ENCODE assay signal across 8 mouse cellular contexts in genomic region chr16:20715976-20716840, GRCm38 (mm10). TPM values are rescaled to one million over a fixed set of nuclear protein-coding genes. Genes with fewer than 3 reads are reported as not detected.
DNase-seq lines count a peak whose midpoint lies in the region; ATAC-seq and TF ChIP-seq lines count a peak whose summit lies in the region.

No protein-coding gene starts in this region.

- peak; percentile 86 for ATAC-seq in embryonic facial prominence, embryonic 15.5 days (ENCODE audit: insufficient number of reproducible peaks, low FRiP score, low TSS enrichment, low read depth)
- peak; percentile 86 for ATAC-seq in kidney, embryonic 14.5 days (ENCODE audit: low FRiP score, low TSS enrichment)
- peak; percentile 66 for ATAC-seq in liver, embryonic 11.5 days (replicated peaks; ENCODE audit: low FRiP score)
- peak; percentile 86 for ATAC-seq in stomach, embryonic 14.5 days (ENCODE audit: insufficient number of reproducible peaks, insufficient read depth, low FRiP score, low read depth)

- TF ChIP-seq POLR2A in myocyte (IDR thresholded peaks at IDR 0.05; ENCODE audit: insufficient read length, low read depth), result peak; percentile 87

- H3K4me2 ChIP-seq in embryonic facial prominence, embryonic 15.5 days (replicated peaks), result peak overlapping the region; percentile 84
- peak overlapping the region; percentile 80 for H3K4me2 ChIP-seq in kidney, embryonic 14.5 days (replicated peaks; ENCODE audit: low read depth, low read length)
- peak overlapping the region; percentile 94 for H3K4me2 ChIP-seq in liver, embryonic 11.5 days
- H3K4me2 ChIP-seq in myocyte (ENCODE audit: low read depth), result peak overlapping the region; percentile 98
- peak overlapping the region; percentile 93 for H3K4me2 ChIP-seq in stomach, embryonic 14.5 days (replicated peaks; ENCODE audit: low read depth, low read length)

- WGBS in embryonic facial prominence, embryonic 15.5 days, result 1% methylated on average over 66 of the region's 68 CpGs
- WGBS in heart, embryonic 10.5 days, result under 1% methylated on average over 65 of the region's 68 CpGs
- WGBS in kidney, embryonic 14.5 days, result under 1% methylated on average over 65 of the region's 68 CpGs
- under 1% methylated on average over 67 of the region's 68 CpGs for WGBS in liver, embryonic 11.5 days
- under 1% methylated on average over 67 of the region's 68 CpGs for WGBS in stomach, embryonic 14.5 days

- peaks cover 38% of the 10 kb centered on the region for H3K4me1 ChIP-seq in embryonic facial prominence, embryonic 15.5 days
- H3K4me1 ChIP-seq in heart, embryonic 10.5 days, result peaks cover 49% of the 10 kb centered on the region
- H3K4me1 ChIP-seq in kidney, embryonic 14.5 days (ENCODE audit: control insufficient read depth, insufficient read depth, low read length), result peaks cover 13% of the 10 kb centered on the region; the same call in 1 of the 2 replicates
- H3K4me1 ChIP-seq in liver, embryonic 11.5 days (replicated peaks; ENCODE audit: control insufficient read depth, insufficient read depth, low read length), result peaks cover 39% of the 10 kb centered on the region
- peaks cover 24% of the 10 kb centered on the region; the same call in 1 of the 2 replicates for H3K4me1 ChIP-seq in stomach, embryonic 14.5 days (ENCODE audit: control insufficient read depth, insufficient read depth, low read length)

- H3K4me3 ChIP-seq in embryonic facial prominence, embryonic 15.5 days (replicated peaks), result peak overlapping the region; percentile 72
- H3K4me3 ChIP-seq in heart, embryonic 10.5 days, result peak overlapping the region; percentile 66
- peak overlapping the region; percentile 61 for H3K4me3 ChIP-seq in kidney, embryonic 14.5 days (ENCODE audit: low read length)
- H3K4me3 ChIP-seq in liver, embryonic 11.5 days (ENCODE audit: low read depth, low read length), result peak overlapping the region; percentile 74
- H3K4me3 ChIP-seq in myocyte, result peak overlapping the region; percentile 61
- H3K4me3 ChIP-seq in stomach, embryonic 14.5 days (ENCODE audit: low read depth, low read length), result peak overlapping the region; percentile 58

- H3K27me3 ChIP-seq in embryonic facial prominence, embryonic 15.5 days, result no peaks in the 10 kb centered on the region
- H3K27me3 ChIP-seq in heart, embryonic 10.5 days (ENCODE audit: insufficient read depth, poor library complexity, severe bottlenecking), result peaks cover 5% of the 10 kb centered on the region; the same call in 1 of the 2 replicates
- H3K27me3 ChIP-seq in kidney, embryonic 14.5 days (ENCODE audit: control insufficient read depth, insufficient read depth, low read length), result no peaks in the 10 kb centered on the region
- no peaks in the 10 kb centered on the region for H3K27me3 ChIP-seq in liver, embryonic 11.5 days (replicated peaks; ENCODE audit: control insufficient read depth, insufficient read depth, low read length)
- no peaks in the 10 kb centered on the region for H3K27me3 ChIP-seq in myocyte (ENCODE audit: control insufficient read depth, insufficient read depth, insufficient read length)
- no peaks in the 10 kb centered on the region for H3K27me3 ChIP-seq in stomach, embryonic 14.5 days (ENCODE audit: control insufficient read depth, insufficient read depth, low read length)

- peak overlapping the region; percentile 98 for H3K27ac ChIP-seq in embryonic facial prominence, embryonic 15.5 days (replicated peaks)
- H3K27ac ChIP-seq in heart, embryonic 10.5 days, result peak overlapping the region; percentile 91
- peak overlapping the region; percentile 97 for H3K27ac ChIP-seq in kidney, embryonic 14.5 days (ENCODE audit: low read depth, low read length)
- H3K27ac ChIP-seq in liver, embryonic 11.5 days (ENCODE audit: low read depth, low read length), result peak overlapping the region; percentile 83
- peak overlapping the region; percentile 96 for H3K27ac ChIP-seq in stomach, embryonic 14.5 days (ENCODE audit: low read length)

- peak; percentile 51 to 56 for DNase-seq in B cell, adult 2 months
- peak; percentile 91 to 94 for DNase-seq in adrenal gland, postnatal 36 days
- peak; percentile 93 for DNase-seq in heart, embryonic 10.5 days (ENCODE audit: low spot score)
- peak; percentile 83 for DNase-seq in liver, embryonic 11.5 days (ENCODE audit: low spot score)

- H3K9me3 ChIP-seq in embryonic facial prominence, embryonic 15.5 days (replicated peaks), result no peaks in the 10 kb centered on the region
- no peaks in the 10 kb centered on the region for H3K9me3 ChIP-seq in heart, embryonic 10.5 days
- no peaks in the 10 kb centered on the region for H3K9me3 ChIP-seq in kidney, embryonic 14.5 days (ENCODE audit: control insufficient read depth, low read length)
- H3K9me3 ChIP-seq in liver, embryonic 11.5 days (ENCODE audit: control insufficient read depth, low read length), result no peaks in the 10 kb centered on the region
- no peaks in the 10 kb centered on the region for H3K9me3 ChIP-seq in stomach, embryonic 14.5 days (ENCODE audit: control insufficient read depth, low read depth, low read length)

- peak overlapping the region; percentile 73 for H3K9ac ChIP-seq in embryonic facial prominence, embryonic 15.5 days
- peak overlapping the region; percentile 68 for H3K9ac ChIP-seq in kidney, embryonic 14.5 days (ENCODE audit: low read depth, low read length)
- peak overlapping the region; percentile 82 for H3K9ac ChIP-seq in liver, embryonic 11.5 days (ENCODE audit: low read depth, low read length)
- peak overlapping the region; percentile 56 for H3K9ac ChIP-seq in stomach, embryonic 14.5 days (replicated peaks; ENCODE audit: low read depth, low read length)

- H3K36me3 ChIP-seq in embryonic facial prominence, embryonic 15.5 days, result peaks cover 23% of the 10 kb centered on the region
- peaks cover 26% of the 10 kb centered on the region for H3K36me3 ChIP-seq in heart, embryonic 10.5 days
- H3K36me3 ChIP-seq in kidney, embryonic 14.5 days (ENCODE audit: control insufficient read depth, insufficient read depth, low read length), result peaks cover 20% of the 10 kb centered on the region; the same call in 1 of the 2 replicates
- H3K36me3 ChIP-seq in liver, embryonic 11.5 days (ENCODE audit: control insufficient read depth, insufficient read depth, low read length), result peaks cover 3% of the 10 kb centered on the region; the same call in 1 of the 2 replicates
- H3K36me3 ChIP-seq in myocyte (ENCODE audit: control insufficient read depth, insufficient read depth), result peaks cover 12% of the 10 kb centered on the region
- no peaks in the 10 kb centered on the region for H3K36me3 ChIP-seq in stomach, embryonic 14.5 days (ENCODE audit: control insufficient read depth, insufficient read depth, low read length)

- H3K79me2 ChIP-seq in myocyte (ENCODE audit: control insufficient read depth, insufficient read depth), result peaks cover 3% of the 10 kb centered on the region

- peak overlapping the region; percentile 3 for H3ac ChIP-seq in myocyte (ENCODE audit: control insufficient read depth, insufficient read length)

RNA-seq across cellular contexts. Expression of gene Polr2h, which starts 1.3 kb away (rescaled TPM):
- 10 to 100 TPM; 37.0 to 56.4 TPM for total RNA-seq in adrenal gland, postnatal 36 days (2021)
- 90.0 and 100 TPM in 2 replicates for polyA plus RNA-seq in embryonic facial prominence, embryonic 15.5 days (2015; fragmentation: Nextera tagmentation; extraction: Ambion mirVana)
- polyA plus RNA-seq in heart, embryonic 10.5 days (2016; fragmentation: Nextera tagmentation; extraction: Ambion mirVana), result 68.8 and 103 TPM in 2 replicates
- 147 and 172 TPM in 2 replicates for polyA plus RNA-seq in kidney, embryonic 14.5 days (2014; fragmentation: Nextera tagmentation; extraction: Ambion mirVana)
- polyA plus RNA-seq in liver, embryonic 11.5 days (2014; fragmentation: Nextera tagmentation; extraction: Ambion mirVana), result 124 and 127 TPM in 2 replicates
- 60.5 TPM for polyA plus RNA-seq in myocyte (2012; fragmentation: generic; extraction: Trizol)
- polyA plus RNA-seq in stomach, embryonic 14.5 days (2014; fragmentation: Nextera tagmentation; extraction: Ambion mirVana), result 105 and 113 TPM in 2 replicates

RNA-seq across cellular contexts. Expression of gene Clcn2, which starts 1.3 kb away (rescaled TPM):
- 10 to 100 TPM; 19.3 to 66.2 TPM for total RNA-seq in adrenal gland, postnatal 36 days (2021)
- 15.6 and 16.0 TPM in 2 replicates for polyA plus RNA-seq in embryonic facial prominence, embryonic 15.5 days (2015; fragmentation: Nextera tagmentation; extraction: Ambion mirVana)
- polyA plus RNA-seq in heart, embryonic 10.5 days (2016; fragmentation: Nextera tagmentation; extraction: Ambion mirVana), result 4.7 and 10.3 TPM in 2 replicates
- polyA plus RNA-seq in kidney, embryonic 14.5 days (2014; fragmentation: Nextera tagmentation; extraction: Ambion mirVana), result 15.5 and 17.3 TPM in 2 replicates
- polyA plus RNA-seq in liver, embryonic 11.5 days (2014; fragmentation: Nextera tagmentation; extraction: Ambion mirVana), result 14.4 and 15.3 TPM in 2 replicates
- polyA plus RNA-seq in myocyte (2012; fragmentation: generic; extraction: Trizol), result 4.4 TPM
- 13.2 and 15.8 TPM in 2 replicates for polyA plus RNA-seq in stomach, embryonic 14.5 days (2014; fragmentation: Nextera tagmentation; extraction: Ambion mirVana)

RNA-seq across cellular contexts. Expression of gene Chrd, which starts 16.7 kb away (rescaled TPM):
- 10 to 100 TPM; 10.4 to 10.6 TPM for total RNA-seq in adrenal gland, postnatal 36 days (2021)
- 8.5 and 10.8 TPM in 2 replicates for polyA plus RNA-seq in embryonic facial prominence, embryonic 15.5 days (2015; fragmentation: Nextera tagmentation; extraction: Ambion mirVana)
- polyA plus RNA-seq in heart, embryonic 10.5 days (2016; fragmentation: Nextera tagmentation; extraction: Ambion mirVana), result 0.27 and 0.87 TPM in 2 replicates
- 3.9 and 4.6 TPM in 2 replicates for polyA plus RNA-seq in kidney, embryonic 14.5 days (2014; fragmentation: Nextera tagmentation; extraction: Ambion mirVana)
- 0.77 and 0.93 TPM in 2 replicates for polyA plus RNA-seq in liver, embryonic 11.5 days (2014; fragmentation: Nextera tagmentation; extraction: Ambion mirVana)
- 14.0 TPM for polyA plus RNA-seq in myocyte (2012; fragmentation: generic; extraction: Trizol)
- polyA plus RNA-seq in stomach, embryonic 14.5 days (2014; fragmentation: Nextera tagmentation; extraction: Ambion mirVana), result 4.5 and 5.4 TPM in 2 replicates

RNA-seq across cellular contexts. Expression of gene Thpo, which starts 18.1 kb away (rescaled TPM):
- 1 to 10 TPM; 1.3 to 1.5 TPM for total RNA-seq in adrenal gland, postnatal 36 days (2021)
- 1.3 and 1.6 TPM in 2 replicates for polyA plus RNA-seq in embryonic facial prominence, embryonic 15.5 days (2015; fragmentation: Nextera tagmentation; extraction: Ambion mirVana)
- polyA plus RNA-seq in heart, embryonic 10.5 days (2016; fragmentation: Nextera tagmentation; extraction: Ambion mirVana), result 0.49 and 1.1 TPM in 2 replicates
- 0.89 and 1.2 TPM in 2 replicates for polyA plus RNA-seq in kidney, embryonic 14.5 days (2014; fragmentation: Nextera tagmentation; extraction: Ambion mirVana)
- polyA plus RNA-seq in liver, embryonic 11.5 days (2014; fragmentation: Nextera tagmentation; extraction: Ambion mirVana), result 4.1 and 4.3 TPM in 2 replicates
- polyA plus RNA-seq in myocyte (2012; fragmentation: generic; extraction: Trizol), result 1.4 TPM
- 0.88 and 1.2 TPM in 2 replicates for polyA plus RNA-seq in stomach, embryonic 14.5 days (2014; fragmentation: Nextera tagmentation; extraction: Ambion mirVana)

RNA-seq across cellular contexts. Expression of gene Fam131a, which starts 23.2 kb away (rescaled TPM):
- 10 to 100 TPM; 13.5 to 15.0 TPM for total RNA-seq in adrenal gland, postnatal 36 days (2021)
- polyA plus RNA-seq in embryonic facial prominence, embryonic 15.5 days (2015; fragmentation: Nextera tagmentation; extraction: Ambion mirVana), result 14.0 and 15.3 TPM in 2 replicates
- 2.5 TPM in 2 replicates for polyA plus RNA-seq in heart, embryonic 10.5 days (2016; fragmentation: Nextera tagmentation; extraction: Ambion mirVana)
- 3.8 and 5.5 TPM in 2 replicates for polyA plus RNA-seq in kidney, embryonic 14.5 days (2014; fragmentation: Nextera tagmentation; extraction: Ambion mirVana)
- polyA plus RNA-seq in liver, embryonic 11.5 days (2014; fragmentation: Nextera tagmentation; extraction: Ambion mirVana), result 2.1 TPM in 2 replicates
- polyA plus RNA-seq in myocyte (2012; fragmentation: generic; extraction: Trizol), result 0.62 TPM
- polyA plus RNA-seq in stomach, embryonic 14.5 days (2014; fragmentation: Nextera tagmentation; extraction: Ambion mirVana), result 7.5 and 8.3 TPM in 2 replicates

Comparison
In these comparisons a context has a peak if more than half of its experiments do, and no peak if none do; other contexts are left out.
1. Peak in every context shown above with its lines: DNase-seq, ATAC-seq, H3K4me3 ChIP-seq and H3K27ac ChIP-seq.